18 mouse cellular contexts compared by ENCODE assay signal in the genomic region with DNA sequence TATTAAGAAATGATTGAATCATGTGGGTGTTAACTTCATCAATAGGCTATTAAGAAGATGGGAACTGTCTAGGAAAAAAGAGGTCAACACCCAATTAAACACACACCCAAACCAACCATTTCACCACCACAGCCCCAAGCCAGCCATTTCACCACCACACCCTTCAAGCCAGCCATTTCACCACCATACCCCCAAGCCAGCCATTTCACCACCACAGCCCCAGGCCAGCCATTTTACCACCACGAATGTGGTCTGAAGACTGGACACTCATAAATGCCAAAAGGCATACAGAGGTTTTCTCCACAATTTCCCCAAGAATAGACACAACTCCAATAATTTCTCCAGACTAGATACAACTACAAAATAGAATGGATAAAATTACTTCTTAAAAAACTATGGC.
"Had no signal": no experiment of that assay in that cellular context is flagged by ENCODE, and none has a peak within 500 bp of the region (broad histone marks: within the 10 kb centered on the region; RNA-seq: fewer than 3 reads in every experiment).

No protein-coding gene starts in this region.

- H3K27ac ChIP-seq: lung, embryonic 15.5 days; macrophage; midbrain, embryonic 13.5 days; midbrain, embryonic 15.5 days; neural tube, embryonic 12.5 days; stomach, embryonic 15.5 days; stomach, postnatal 0 days had no signal

- H3K4me2 ChIP-seq: lung, embryonic 15.5 days; midbrain, embryonic 11.5 days; midbrain, embryonic 13.5 days; midbrain, embryonic 15.5 days; neural tube, embryonic 12.5 days; stomach, embryonic 15.5 days had no signal

- H3K36me3 ChIP-seq: lung, embryonic 15.5 days; midbrain, embryonic 13.5 days; midbrain, embryonic 15.5 days; neural tube, embryonic 12.5 days; stomach, embryonic 15.5 days had no signal

- H3K9ac ChIP-seq: liver, postnatal 0 days; lung, embryonic 15.5 days; midbrain, embryonic 13.5 days; midbrain, embryonic 15.5 days; neural tube, embryonic 12.5 days; stomach, embryonic 15.5 days had no signal

- H3K9me3 ChIP-seq: lung, embryonic 15.5 days; midbrain, embryonic 13.5 days; midbrain, embryonic 15.5 days; neural tube, embryonic 12.5 days; stomach, embryonic 15.5 days had no signal

- H3K4me3 ChIP-seq: lung, embryonic 15.5 days; megakaryocyte, embryonic 14.5 days; midbrain, embryonic 13.5 days; midbrain, embryonic 15.5 days; neural tube, embryonic 12.5 days; stomach, embryonic 15.5 days had no signal

- H3K4me1 ChIP-seq: lung, embryonic 15.5 days; midbrain, embryonic 13.5 days; midbrain, embryonic 15.5 days; neural tube, embryonic 12.5 days; stomach, embryonic 15.5 days had no signal

- H3K27me3 ChIP-seq: lung, embryonic 15.5 days; megakaryocyte, embryonic 14.5 days; midbrain, embryonic 13.5 days; midbrain, embryonic 15.5 days; neural tube, embryonic 12.5 days; stomach, embryonic 15.5 days had no signal

- DNase-seq: liver, postnatal 0 days; lung, adult 2 months; lung, postnatal 14 days; lung, postnatal 36 days; retina, postnatal 1 day; right cerebral cortex, adult 18-20 months; thymus, adult 2 months; thymus, postnatal 25 days; thymus, postnatal 4 days had no signal
